32 mouse cellular contexts compared by ENCODE assay signal in genomic region chr11:33598986-33599385, GRCm38 (mm10). TPM values are rescaled to one million over a fixed set of nuclear protein-coding genes. Genes with fewer than 3 reads are reported as not detected.
"Had no signal": no experiment of that assay in that cellular context is flagged by ENCODE, and none has a peak within 500 bp of the region (broad histone marks: within the 10 kb centered on the region; RNA-seq: fewer than 3 reads in every experiment).

Gene D130052B06Rik (plus strand): TSS chr11:33599302.

- H3K27me3 ChIP-seq: intestine, embryonic 15.5 days; kidney, embryonic 15.5 days; lung, embryonic 15.5 days; stomach, embryonic 15.5 days had no signal

- H3K4me2 ChIP-seq: intestine, embryonic 15.5 days; kidney, embryonic 15.5 days; limb, embryonic 12.5 days; liver, embryonic 11.5 days; lung, embryonic 15.5 days; midbrain, embryonic 11.5 days; stomach, embryonic 15.5 days had no signal

- H3K27ac ChIP-seq: intestine, embryonic 15.5 days; kidney, embryonic 15.5 days; left cerebral cortex, adult 2 months; limb, embryonic 12.5 days; liver, embryonic 14.5 days; lung, embryonic 15.5 days; stomach, embryonic 15.5 days had no signal

- H3K4me1 ChIP-seq: intestine, embryonic 15.5 days; limb, embryonic 12.5 days; lung, embryonic 15.5 days; stomach, embryonic 15.5 days had no signal

- H3K9me3 ChIP-seq: intestine, embryonic 15.5 days; kidney, embryonic 15.5 days; limb, embryonic 12.5 days; lung, embryonic 15.5 days; stomach, embryonic 15.5 days had no signal

- DNase-seq: kidney, adult 11 months; kidney, adult 8-10 months; kidney, postnatal 10 days; kidney, postnatal 36 days; layer of hippocampus, postnatal 36 days; liver, postnatal 0 days; lung, postnatal 14 days; lung, postnatal 4 days; midbrain, embryonic 14.5 days; right cerebral cortex, adult 18-20 months; right cerebral cortex, postnatal 14 days; right cerebral cortex, postnatal 4 days; thymus, postnatal 25 days had no signal

- ATAC-seq: intestine, embryonic 15.5 days; liver, postnatal 0 days had no signal

- H3K4me3 ChIP-seq: intestine, embryonic 15.5 days; kidney, embryonic 15.5 days; left cerebral cortex, adult 2 months; limb, embryonic 12.5 days; lung, embryonic 15.5 days; stomach, embryonic 15.5 days had no signal

- H3K36me3 ChIP-seq: intestine, embryonic 15.5 days; kidney, embryonic 15.5 days; limb, embryonic 12.5 days; lung, embryonic 15.5 days; stomach, embryonic 15.5 days had no signal

- H3K9ac ChIP-seq: intestine, embryonic 15.5 days; kidney, embryonic 15.5 days; limb, embryonic 12.5 days; liver, embryonic 14.5 days; liver, postnatal 0 days; lung, embryonic 15.5 days; stomach, embryonic 15.5 days had no signal

RNA-seq across cellular contexts. Expression of gene D130052B06Rik, which starts in this region (rescaled TPM):
- total RNA-seq: layer of hippocampus, adult 8-10 months; layer of hippocampus, postnatal 10 days; layer of hippocampus, postnatal 36 days; left cerebral cortex, adult 2 months; left cerebral cortex, postnatal 10 days; left cerebral cortex, postnatal 36 days; megakaryocyte progenitor cell, adult 5-6 weeks; megakaryocyte-erythroid progenitor cell, adult 5-6 weeks; midbrain, postnatal 0 days had no signal
- polyA plus RNA-seq: intestine, embryonic 15.5 days; kidney, embryonic 15.5 days; liver, embryonic 11.5 days; liver, embryonic 14.5 days; liver, postnatal 0 days; lung, embryonic 15.5 days; midbrain, embryonic 11.5 days; midbrain, embryonic 14.5 days; midbrain, postnatal 0 days; neural tube, embryonic 14.5 days; stomach, embryonic 15.5 days; thymus, postnatal 0 days; urinary bladder, adult 2 months had no signal
